Mouse (Mus musculus): Measurements from ENCODE around the gene Ldlrap1. TPM values are rescaled to one million over a fixed set of nuclear protein-coding genes. Genes with fewer than 3 reads are reported as not detected.
"Not testable (repeated sequence)": the region's sequence is repeated elsewhere in the genome, so short reads cannot be mapped to it uniquely, and the experiment has no call there.

Ldlrap1 gene
- 28.5 and 34.9 TPM in 2 replicates for total RNA-seq (2014; fragmentation: Nextera tagmentation)
- 8.5 and 9.6 TPM in 2 replicates for total RNA-seq (2017)

DNA sequence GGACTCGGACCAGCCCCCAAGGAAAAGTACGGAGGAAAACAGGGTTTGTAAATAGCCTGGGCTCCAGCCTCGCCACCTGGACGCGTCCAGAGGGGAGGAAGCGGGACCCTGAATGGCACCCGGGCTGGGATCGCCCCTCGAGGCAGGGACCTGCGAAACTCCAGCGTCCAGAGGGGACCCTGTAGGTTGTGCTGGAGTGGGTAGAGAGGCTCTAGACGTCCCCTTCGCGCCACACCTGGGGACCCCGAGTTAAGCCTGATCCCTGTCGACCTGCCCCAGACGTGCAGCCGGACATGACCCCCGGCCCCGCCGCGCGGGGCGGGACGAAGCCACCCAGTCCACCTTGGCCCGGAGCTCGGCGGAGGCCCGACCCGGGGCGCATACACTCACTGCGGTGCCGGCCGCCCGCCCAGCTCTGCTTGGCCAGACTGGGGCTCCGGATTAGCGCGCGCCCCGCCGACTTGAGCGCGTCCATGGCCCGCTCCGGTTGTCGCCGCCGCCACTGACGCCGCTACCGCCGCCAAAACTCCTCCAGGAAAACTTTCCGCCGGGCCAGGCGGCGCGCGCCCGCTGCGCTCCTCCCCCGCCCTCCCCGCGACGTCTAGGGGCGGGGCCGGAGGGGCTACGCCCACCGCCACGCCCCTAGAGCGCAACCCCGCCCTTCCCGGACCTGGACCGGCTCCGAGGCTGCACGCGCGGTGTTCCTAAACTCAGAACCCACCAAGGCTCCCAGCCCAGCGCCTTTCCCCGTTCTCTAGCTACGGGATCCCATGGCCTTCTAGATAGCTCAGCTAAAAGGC lies at the start of gene Ldlrap1:
Gene Ldlrap1, minus strand, starts transcription at position 599 of the 800 bp plus-strand sequence.
- ATAC-seq (replicated peaks; ENCODE audit: low FRiP score, low TSS enrichment, poor library complexity, severe bottlenecking) = peak; percentile 50

DNA sequence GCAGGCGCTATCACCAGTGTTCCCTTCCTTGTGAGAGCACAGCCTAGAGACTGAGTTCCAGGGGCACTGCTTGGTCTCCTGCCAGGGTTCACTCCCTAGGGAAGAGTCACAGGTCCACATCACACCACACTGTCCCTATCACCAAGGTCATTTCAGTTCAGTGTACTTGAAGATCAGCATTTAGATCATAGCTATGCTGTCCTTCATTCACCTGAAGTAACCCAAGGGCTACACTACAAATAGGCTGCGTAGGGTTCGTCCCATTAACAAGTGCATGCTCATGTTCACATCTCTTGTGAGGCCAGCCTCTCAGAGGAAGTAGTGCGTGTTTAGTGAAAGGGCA lies 46.4 kb upstream of the Ldlrap1 start:
- ATAC-seq (replicated peaks; ENCODE audit: low FRiP score, low TSS enrichment, poor library complexity, severe bottlenecking) = no peak

DNA sequence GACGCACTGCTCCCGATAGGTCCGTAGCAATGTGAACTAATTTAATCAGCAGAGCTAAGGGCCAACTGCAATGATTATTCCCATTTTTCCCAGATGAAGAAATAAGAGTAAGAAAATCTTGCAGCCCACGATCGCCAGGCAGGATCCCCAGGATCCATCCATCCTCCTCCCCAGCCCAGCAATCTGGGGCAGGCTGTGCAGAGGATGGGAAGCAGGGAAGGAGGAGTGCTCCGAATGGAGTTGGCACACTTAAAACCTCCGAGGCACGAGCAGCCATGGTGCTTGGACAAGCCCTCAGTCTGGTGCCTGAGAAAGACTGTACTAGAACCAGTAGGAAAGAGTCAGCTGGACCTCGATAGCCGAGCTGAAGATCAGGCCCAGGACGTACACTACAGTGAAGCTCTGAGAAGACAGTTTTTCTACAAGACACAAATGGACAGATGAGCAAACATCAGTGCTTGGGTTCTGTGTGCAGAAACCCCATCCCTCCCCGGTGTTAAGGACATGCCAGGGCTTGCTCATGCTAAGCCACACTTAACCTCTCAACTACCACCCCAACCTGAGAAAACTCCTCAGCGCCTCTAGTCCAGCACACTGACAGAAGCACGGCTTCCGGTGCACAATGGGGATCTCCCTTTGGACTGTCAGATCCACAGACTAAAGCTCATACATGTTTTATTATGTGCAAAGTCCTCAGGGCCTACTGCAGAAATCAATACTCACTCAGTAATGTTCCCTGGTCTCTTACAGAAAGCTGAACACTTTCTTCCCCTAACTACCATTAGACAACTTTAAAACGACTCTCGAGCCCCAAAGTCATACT lies 45.8 kb upstream of the Ldlrap1 start:
- ATAC-seq (replicated peaks; ENCODE audit: low FRiP score, low TSS enrichment, poor library complexity, severe bottlenecking) = no peak

DNA sequence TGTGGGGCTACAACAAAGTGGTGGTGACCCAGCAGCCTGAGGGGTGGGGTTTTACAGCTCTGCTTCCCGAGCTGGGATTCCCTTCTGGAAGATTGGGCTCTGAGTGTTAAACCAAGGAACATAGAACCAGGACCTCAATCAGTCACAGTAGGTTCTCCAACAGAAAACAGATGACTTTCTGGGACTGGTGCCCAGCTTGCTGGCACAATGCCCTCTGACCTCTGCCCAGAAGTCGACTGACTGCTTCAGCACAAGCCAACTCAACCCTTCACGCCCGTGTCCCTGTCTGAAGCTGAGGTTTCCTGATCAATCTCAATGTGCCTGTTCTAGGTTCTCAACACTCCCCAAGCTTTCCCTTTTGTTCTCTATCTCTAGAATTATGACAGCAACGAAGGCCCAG lies 36.9 kb upstream of the Ldlrap1 start:
- ATAC-seq (replicated peaks; ENCODE audit: low FRiP score, low TSS enrichment, poor library complexity, severe bottlenecking) = peak; percentile 22; the same call in 1 of the 2 replicates

DNA sequence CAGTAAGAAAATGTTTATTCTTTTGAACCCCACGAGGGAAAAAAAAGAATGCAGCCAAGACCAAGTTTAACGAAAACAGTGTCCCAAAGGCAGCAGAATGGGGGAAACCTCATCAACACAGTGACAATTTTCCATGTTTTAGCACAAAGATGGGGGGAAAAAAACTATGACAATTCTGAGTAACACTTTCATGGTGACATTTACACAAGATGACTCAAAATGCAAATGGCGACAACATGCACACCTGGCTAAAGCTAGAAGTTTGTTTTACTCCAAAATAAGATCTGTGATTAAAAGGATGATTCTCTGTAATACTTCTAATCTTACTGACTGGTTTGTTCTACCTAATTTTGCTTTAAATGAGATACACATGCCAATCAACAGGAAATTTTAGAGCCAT lies 34.9 kb upstream of the Ldlrap1 start:
- no peak for ATAC-seq (replicated peaks; ENCODE audit: low FRiP score, low TSS enrichment, poor library complexity, severe bottlenecking)

DNA sequence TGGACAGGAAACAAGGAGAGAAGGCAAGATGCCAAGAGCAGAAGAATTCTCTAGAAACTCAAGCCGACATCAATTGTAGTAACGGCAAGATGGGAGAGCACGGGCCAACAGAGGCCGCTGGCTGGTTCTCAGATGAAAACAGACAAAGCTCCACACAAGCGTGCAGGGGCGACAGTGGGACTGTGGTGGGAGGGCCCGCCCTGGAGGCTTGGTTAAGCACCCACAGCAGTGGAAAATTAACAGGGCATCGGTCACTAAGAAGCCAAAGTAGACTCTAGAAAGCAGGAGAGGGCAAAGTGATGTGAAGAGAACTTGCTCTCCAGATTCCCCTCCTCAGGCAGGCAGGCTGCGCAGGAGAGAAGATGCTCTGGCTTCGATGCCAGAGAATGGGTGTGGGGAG lies 34.3 kb upstream of the Ldlrap1 start:
- ATAC-seq (replicated peaks; ENCODE audit: low FRiP score, low TSS enrichment, poor library complexity, severe bottlenecking) = no peak

DNA sequence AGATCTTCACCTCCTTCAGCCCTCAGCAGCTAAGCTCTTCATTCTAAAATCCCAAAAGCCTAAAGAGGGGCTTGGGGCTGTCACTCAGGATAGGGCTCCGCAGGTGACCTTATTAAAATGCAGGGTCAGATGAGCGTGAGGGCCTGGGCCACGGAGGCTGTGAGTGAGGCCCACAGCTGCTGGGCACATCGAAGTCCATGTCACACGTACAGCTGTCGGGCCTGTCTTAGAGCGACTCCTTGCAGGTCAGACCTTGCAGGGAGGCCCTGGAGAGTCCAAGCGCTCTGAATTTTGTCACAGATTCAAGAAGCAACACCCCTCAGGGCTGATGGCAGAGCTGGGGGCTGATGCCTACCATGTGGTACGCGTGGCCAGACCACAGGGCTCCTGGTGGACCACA lies 32.9 kb upstream of the Ldlrap1 start:
- ATAC-seq (replicated peaks; ENCODE audit: low FRiP score, low TSS enrichment, poor library complexity, severe bottlenecking) = no peak

DNA sequence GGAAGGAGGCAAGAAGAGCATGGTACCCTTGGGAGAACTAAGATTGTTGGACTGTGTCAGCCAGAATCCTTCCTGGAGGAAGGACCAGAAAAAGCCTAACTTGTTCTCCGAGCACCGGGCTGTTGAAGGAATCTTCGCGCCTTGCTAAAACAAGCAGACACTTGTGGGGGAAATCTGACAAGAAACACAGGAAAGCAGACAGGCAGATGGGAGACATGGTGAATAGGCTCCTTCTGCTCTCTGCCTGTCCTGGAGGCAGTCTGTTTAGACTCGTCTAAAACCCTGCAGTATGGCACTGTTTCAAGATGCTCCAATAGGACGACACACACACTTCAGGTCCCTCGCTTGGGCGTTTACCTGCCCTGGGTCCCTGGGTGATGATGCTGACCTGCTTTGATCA lies 32.3 kb upstream of the Ldlrap1 start:
- no peak for ATAC-seq (replicated peaks; ENCODE audit: low FRiP score, low TSS enrichment, poor library complexity, severe bottlenecking)

DNA sequence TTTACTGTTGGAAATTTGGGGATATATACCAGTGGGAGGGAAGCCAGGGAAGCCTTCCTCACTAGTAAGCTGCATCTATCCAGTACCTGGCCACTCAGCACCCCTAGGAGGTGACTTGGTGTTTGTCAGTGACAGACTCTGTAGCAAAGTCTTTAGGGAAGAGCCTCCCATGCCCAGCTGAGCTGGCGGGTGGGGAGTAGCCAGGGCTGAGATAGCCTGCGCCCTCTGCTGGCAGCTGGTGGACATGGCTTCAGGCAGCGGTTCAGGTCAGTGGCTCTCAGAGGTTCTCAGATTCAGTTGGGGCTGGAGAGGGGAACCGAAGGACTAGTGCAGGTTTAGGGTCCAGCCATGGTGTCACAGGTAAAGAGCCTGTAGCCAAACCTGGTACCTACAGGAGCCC lies 31.4 kb upstream of the Ldlrap1 start:
- ATAC-seq (replicated peaks; ENCODE audit: low FRiP score, low TSS enrichment, poor library complexity, severe bottlenecking) = peak; percentile 73

DNA sequence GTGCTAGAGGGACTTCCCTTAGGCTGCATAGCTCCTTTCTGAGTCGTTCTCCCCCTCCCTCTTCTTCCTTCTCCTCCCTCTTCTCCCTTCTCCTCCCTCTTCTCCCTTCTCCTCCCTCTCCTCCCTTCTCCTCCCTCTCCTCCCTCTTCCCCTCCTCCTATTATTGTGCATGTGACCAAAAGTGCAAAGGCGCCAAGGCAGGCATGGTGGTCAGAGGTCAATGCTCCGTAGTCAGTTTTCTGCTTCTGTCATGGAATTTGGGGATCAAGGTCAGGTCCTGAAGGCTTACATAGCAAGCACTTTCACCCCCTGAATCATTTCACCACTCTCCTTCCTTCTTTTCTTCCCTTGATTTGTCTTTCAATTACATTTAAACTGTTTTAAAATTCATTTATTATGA lies 31.0 kb upstream of the Ldlrap1 start:
- ATAC-seq (replicated peaks; ENCODE audit: low FRiP score, low TSS enrichment, poor library complexity, severe bottlenecking) = no peak

DNA sequence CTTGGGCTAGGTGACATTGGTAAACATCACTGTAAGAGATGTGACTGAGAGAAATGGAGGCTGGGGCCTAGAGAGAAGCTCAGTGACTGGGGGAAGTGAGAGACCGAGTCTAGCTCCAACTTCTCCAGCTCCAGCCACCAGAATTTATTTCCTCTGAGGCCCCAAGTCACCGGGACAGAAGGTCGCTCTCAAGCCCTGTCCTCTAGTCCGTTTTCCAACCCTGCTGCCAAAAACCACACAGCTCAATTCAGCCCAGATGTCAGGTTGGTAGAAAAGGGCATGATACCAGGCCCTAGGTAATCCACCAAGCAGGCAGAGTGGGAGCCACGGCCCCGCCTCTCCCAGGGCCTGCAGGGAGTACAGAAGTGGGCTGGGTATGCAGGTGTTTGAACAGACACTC lies 29.8 kb upstream of the Ldlrap1 start:
- ATAC-seq (replicated peaks; ENCODE audit: low FRiP score, low TSS enrichment, poor library complexity, severe bottlenecking) = no peak

DNA sequence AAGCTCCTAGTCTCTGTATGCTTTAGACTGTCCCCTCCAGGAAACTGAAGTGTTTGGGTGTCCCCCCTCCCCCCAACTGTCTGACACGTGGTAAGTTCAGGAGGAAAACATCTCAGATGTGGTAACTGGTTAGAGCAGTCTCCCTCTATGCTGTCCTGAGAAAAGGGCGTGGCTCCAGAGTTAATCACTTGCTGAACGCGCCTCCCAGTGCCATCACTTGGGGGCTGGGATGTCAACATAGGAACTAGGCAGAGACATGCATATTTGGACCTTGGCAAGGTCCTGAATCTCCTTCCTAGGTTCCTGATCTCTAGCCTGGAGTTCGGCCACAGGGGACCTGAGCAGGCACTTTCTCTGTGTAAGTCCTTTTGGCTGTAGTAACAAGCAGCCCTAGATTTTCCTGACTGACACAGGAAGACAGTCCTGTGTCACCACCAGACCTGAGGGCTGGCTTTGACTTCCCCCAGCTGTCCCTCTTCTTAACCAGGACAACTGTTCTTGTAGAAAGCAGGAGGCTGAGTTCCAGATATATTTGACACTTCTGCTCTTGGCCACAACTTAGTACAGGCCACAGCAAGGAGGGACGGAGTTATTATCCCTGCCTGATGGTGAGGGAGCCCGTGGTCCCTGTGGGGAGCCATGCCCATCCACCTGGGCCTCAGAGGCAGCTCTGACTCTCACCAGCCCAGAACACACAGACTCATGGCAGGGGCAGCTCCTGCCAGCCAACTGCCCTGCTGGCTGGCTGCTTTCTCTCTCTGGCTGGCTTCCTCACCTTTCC lies 28.9 kb upstream of the Ldlrap1 start:
- ATAC-seq (replicated peaks; ENCODE audit: low FRiP score, low TSS enrichment, poor library complexity, severe bottlenecking) = peak; percentile 45

DNA sequence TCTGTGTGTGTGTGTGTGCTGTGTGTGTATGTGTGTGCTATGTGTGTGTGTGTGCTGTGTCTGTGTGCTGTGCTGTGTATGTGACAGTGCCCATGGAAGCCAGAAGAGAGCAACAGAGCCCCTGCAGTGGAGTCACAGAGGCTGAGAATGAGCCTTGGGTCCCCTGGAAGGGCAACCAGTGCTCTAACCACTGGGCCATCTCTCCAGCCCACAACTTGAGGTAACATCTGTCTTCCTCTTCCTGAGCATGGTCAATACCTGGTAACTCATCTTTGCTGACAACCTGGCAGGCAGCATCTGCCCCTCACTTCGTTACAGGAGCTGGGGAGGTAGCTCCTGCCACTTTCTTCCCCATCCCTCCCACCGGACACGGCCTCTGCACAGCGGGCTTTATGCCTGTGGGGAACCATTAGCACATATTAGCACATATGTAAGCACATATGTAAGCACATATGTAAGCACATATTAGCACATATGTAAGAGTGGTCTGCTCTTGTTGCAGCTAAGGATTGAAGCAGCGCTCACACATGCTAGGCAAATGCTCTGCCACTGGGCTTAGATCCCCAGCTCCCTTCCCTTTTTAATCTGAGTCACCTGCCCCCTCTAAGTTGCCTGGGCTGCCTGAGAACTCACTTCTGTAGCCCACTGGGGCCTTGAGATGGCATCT lies 28.1 kb upstream of the Ldlrap1 start:
- ATAC-seq (replicated peaks; ENCODE audit: low FRiP score, low TSS enrichment, poor library complexity, severe bottlenecking) = no peak

DNA sequence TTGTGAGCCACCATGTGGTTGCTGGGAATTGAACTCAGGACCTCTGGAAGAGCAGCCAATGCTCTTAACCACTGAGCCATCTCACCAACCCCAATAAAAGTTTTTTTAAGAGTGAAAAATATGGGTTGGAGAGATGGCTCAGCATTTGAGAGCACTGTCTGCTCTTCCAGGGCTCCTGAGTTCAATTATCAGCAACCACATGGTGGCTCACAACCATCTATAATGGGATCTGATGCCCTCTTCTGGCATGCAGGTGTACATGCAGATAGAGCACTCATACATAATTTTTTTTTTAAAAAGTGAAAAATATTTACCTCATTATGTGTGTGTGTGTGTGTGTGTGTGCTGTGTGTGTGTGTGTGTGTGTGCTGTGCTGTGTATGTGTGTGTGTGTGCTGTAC lies 27.1 kb upstream of the Ldlrap1 start:
- ATAC-seq (replicated peaks; ENCODE audit: low FRiP score, low TSS enrichment, poor library complexity, severe bottlenecking) = not testable (repeated sequence)

DNA sequence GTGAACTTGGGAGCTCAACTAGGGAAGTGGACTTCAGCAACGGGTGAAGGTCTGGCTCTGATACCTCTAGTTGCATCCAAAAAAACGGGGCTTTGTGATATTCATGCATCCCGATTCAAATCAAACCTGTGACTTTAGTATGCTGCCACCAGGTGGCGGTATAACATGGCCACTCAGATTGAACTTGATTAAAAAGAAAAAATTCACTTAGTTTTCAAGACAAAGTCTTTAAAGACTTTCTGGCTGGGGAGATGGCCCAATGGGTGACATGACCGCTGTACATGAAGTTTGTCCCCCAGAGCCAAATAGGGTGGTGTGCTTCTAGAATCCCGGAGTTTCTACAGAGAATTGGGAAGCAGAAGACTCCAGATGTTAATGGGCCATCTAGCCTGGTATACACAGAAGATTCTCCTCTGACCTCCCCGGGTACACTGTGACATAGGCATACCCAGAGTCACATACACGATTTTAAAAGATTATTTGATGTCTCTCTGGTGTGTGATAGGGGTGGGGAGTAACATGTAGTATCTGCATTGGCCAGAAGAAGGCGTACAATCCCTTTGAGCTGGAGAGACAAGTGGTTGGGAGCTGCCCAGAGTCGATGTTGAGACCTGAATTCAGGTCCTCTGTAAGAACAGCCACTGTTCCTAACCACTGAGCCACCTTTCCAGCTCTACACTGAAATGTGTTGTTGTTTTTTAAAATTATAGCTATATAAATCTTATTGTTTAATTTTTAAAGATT lies 25.6 kb upstream of the Ldlrap1 start:
- ATAC-seq (replicated peaks; ENCODE audit: low FRiP score, low TSS enrichment, poor library complexity, severe bottlenecking) = no peak

DNA sequence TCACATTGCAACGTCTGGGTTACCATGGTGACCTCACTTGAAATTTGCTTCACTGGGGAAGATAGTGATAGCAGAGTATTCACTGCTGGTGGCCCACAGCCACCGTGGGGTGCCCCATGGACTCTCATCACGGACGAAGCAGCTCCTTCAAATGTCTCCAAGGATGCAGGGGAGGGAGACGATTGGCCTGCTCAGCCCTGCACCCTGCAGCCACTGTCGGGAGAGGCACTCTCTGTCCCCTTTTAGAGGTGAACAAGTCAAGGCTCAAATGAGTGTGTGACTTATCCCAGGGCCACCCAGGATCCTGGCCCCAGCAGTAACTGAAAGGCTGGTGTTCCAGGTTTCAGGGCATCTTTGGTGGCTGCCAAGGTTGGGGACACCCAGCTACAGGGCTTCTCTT lies 23.9 kb upstream of the Ldlrap1 start:
- no peak for ATAC-seq (replicated peaks; ENCODE audit: low FRiP score, low TSS enrichment, poor library complexity, severe bottlenecking)

DNA sequence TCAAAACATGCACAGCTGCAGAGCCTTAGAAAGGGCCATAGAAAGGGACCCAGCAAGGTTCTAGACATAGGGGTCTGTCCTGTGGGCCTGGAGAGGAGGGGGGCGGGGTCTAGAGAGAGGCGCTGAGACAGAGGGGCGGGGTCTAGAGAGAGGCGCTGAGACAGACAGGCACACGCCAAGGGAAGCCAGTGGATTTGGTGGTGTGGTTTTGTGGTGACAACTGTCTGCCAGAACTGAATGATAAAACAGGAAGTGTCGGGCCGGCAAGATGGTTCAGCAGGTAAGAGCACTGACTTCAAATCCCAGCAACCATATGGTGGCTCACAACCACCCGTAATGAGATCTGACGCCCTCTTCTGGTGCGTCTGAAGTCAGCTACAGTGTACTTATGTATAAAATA lies 19.1 kb upstream of the Ldlrap1 start:
- ATAC-seq (replicated peaks; ENCODE audit: low FRiP score, low TSS enrichment, poor library complexity, severe bottlenecking) = peak; percentile 85

DNA sequence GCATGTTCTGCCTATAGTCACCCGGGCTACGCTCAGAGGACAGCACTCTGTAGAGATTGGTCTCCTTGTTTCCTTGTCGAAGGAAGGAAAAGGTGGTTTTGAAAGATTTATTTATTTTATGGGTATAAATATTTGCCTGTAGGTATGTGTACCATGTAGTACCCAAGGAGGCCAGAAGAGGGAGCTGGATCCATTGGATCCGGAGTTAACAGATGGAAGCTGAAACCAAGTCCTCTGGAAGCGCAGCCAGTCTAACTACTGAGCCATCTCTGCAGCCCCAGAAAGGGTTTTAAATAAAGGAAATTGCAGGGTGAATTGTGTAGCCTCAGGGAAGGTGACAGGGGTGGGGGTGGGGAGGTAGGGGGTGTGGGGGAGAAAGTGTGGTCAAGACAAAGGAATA lies 16.9 kb upstream of the Ldlrap1 start:
- no peak for ATAC-seq (replicated peaks; ENCODE audit: low FRiP score, low TSS enrichment, poor library complexity, severe bottlenecking)

Measured in megakaryocyte-erythroid progenitor cell, adult 5-6 weeks (primary cell).